Mouse (Mus musculus) neural tube, embryonic 15.5 days (tissue): ENCODE measurements around the gene Ipo5. TPM values are rescaled to one million over a fixed set of nuclear protein-coding genes. Genes with fewer than 3 reads are reported as not detected.
A peak's percentile ranks its signal among the peaks of the same experiment; 100 is the strongest.

Experiments used
- ATAC-seq: fragments of 200-750 bp; cut with Nextera tagmentation; 2 replicates; pipeline ENCODE4 v1.8.0; 2017; ENCODE audit warnings: mild to moderate bottlenecking, moderate TSS enrichment, moderate library complexity; ENCODE audit not compliant: low FRiP score
- H3K27ac ChIP-seq: fragments of 300-500 bp; sonication (generic); replicated peaks from 2 replicates; pipeline ENCODE4 v1.5.1; 2015; ENCODE audit warnings: mild to moderate bottlenecking, inconsistent platforms
- H3K27me3 ChIP-seq: fragments of 300-500 bp; sonication (generic); replicated peaks from 2 replicates; pipeline ENCODE4 v1.6.1; 2015; ENCODE audit warnings: inconsistent platforms
- H3K36me3 ChIP-seq: fragments of 300-500 bp; sonication (generic); 2 replicates; pipeline ENCODE4 v1.6.1; 2015; ENCODE audit warnings: inconsistent platforms
- H3K4me1 ChIP-seq: fragments of 300-500 bp; sonication (generic); 2 replicates; pipeline ENCODE4 v1.6.1; 2015; ENCODE audit warnings: inconsistent platforms
- H3K4me2 ChIP-seq: fragments of 300-500 bp; sonication (generic); 2 replicates; pipeline ENCODE4 v1.6.1; 2015; ENCODE audit warnings: inconsistent platforms, mild to moderate bottlenecking, moderate library complexity
- H3K4me3 ChIP-seq: fragments of 300-500 bp; sonication (generic); replicated peaks from 2 replicates; pipeline ENCODE4 v1.5.1; 2015; ENCODE audit warnings: mild to moderate bottlenecking, inconsistent platforms
- H3K9ac ChIP-seq: fragments of 300-500 bp; sonication (generic); replicated peaks from 2 replicates; pipeline ENCODE4 v1.6.1; 2015; ENCODE audit warnings: mild to moderate bottlenecking, inconsistent platforms
- H3K9me3 ChIP-seq: fragments of 300-500 bp; sonication (generic); replicated peaks from 2 replicates; pipeline ENCODE4 v1.6.1; 2016; ENCODE audit warnings: inconsistent platforms
- whole genome bisulfite sequencing: fragments of 180-500 bp; shearing (Covaris S2); methylation state at CpG from one replicate; pipeline ENCODE4 v1.1.7; 2015; ENCODE audit warnings: mixed read lengths; 5-methylcytosine and 5-hydroxymethylcytosine counted together
- polyA plus RNA-seq: library from polyadenylated mRNA; unstranded; fragments of >200 nt; fragmentation: Nextera tagmentation; extraction: Ambion mirVana; gene quantifications from 2 replicates; pipeline ENCODE4 v1.2.1, GENCODE M21; 2015

Gene Ipo5
- 50.8 and 59.0 TPM in 2 replicates for polyA plus RNA-seq

DNA sequence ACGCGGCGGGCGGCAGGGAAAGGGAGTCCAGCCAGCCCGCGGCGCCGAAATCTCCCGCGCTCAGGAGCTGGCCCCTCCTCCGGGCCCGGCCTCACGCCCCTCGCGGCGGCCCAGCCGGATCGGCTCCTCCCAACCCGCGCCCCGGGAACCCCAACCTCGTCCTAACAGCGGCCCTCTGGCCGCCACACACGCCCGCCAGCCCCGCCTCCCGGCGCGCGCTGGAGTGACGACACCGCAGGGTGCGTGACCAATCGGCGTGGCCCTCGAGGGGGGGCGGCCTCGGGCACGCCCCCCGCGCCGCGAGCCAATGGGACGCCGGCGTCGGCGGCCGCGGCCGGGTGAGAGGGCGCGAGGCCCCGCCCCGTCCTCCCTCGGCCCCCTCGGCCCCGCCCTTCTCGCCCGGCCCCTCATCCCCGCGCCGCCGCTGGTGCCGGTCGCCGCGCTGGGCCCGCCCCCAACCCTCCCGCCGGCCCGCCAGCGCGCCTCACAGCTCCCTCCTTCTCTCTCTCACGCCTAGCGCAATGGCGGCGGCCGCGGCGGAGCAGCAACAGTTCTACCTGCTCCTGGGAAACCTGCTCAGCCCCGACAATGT is at the start of gene Ipo5:
TSS of gene Ipo5 (plus strand) at position 492 of the 592 bp plus-strand sequence.
- Histone ChIP-seq H3K4me2 (peak within 1 kb of the TSS; percentile 97), H3K36me3 (no peaks in the 10 kb centered on the region), H3K27ac (peak within 1 kb of the TSS; percentile 90), H3K27me3 (no peaks in the 10 kb centered on the region), H3K9ac (peak within 1 kb of the TSS; percentile 87), H3K9me3 (no peaks in the 10 kb centered on the region), H3K4me3 (peak within 1 kb of the TSS; percentile 78), H3K4me1 (peaks cover 19% of the 10 kb centered on the region)
- peak; percentile 95 for ATAC-seq
- under 1% methylated on average over 69 of the region's 83 CpGs for WGBS

GRCm38 (mm10) chr14:120863205-120863604 is 47.8 kb upstream of the Ipo5 start:
- H3K4me3 ChIP-seq: no peak overlapping the region
- no peaks in the 10 kb centered on the region for H3K27me3 ChIP-seq
- H3K36me3 ChIP-seq: no peaks in the 10 kb centered on the region
- no peak overlapping the region for H3K4me2 ChIP-seq
- H3K4me1 ChIP-seq: no peaks in the 10 kb centered on the region
- no peak overlapping the region for H3K27ac ChIP-seq
- 89% methylated on average over 3 of the region's 3 CpGs for WGBS
- peaks cover 8% of the 10 kb centered on the region for H3K9me3 ChIP-seq
- H3K9ac ChIP-seq: no peak overlapping the region
- ATAC-seq: no peak

DNA sequence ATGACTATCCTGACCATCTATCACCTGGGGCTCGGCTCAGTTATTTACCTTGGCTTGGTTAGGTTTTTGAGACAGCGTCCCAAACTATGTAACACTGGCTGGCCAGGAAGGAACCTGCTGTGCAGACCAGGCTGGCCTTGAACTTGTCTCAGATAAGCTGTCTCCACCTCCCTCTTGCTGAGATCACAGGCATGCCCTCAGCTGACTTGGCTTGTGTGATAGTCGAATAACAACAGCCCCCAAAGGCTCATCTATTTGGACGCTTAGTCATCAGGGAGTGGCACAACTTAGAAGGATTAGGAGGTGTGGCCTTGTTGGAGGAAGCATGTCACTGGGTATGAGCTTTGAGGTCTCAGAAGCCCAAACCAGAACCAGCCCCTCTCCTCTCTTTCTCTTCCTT is 46.1 kb upstream of the Ipo5 start:
- Histone ChIP-seq H3K36me3 (no peaks in the 10 kb centered on the region), H3K4me1 (no peaks in the 10 kb centered on the region)
- 89% methylated on average over 4 of the region's 4 CpGs for WGBS

GRCm38 (mm10) chr14:120866573-120866972 is 44.5 kb upstream of the Ipo5 start:
- Histone ChIP-seq H3K36me3 (no peaks in the 10 kb centered on the region), H3K9ac (no peak overlapping the region), H3K4me3 (no peak overlapping the region), H3K27ac (no peak overlapping the region), H3K9me3 (no peaks in the 10 kb centered on the region), H3K4me1 (peaks cover 5% of the 10 kb centered on the region; the same call in 1 of the 2 replicates), H3K27me3 (no peaks in the 10 kb centered on the region), H3K4me2 (no peak overlapping the region)
- 95% methylated on average over 8 of the region's 8 CpGs for WGBS
- no peak for ATAC-seq

More for the DNA sequence above, 46.1 kb upstream of the Ipo5 start:
- no peak overlapping the region for H3K27ac ChIP-seq
- H3K9ac ChIP-seq: no peak overlapping the region
- no peaks in the 10 kb centered on the region for H3K9me3 ChIP-seq
- no peak overlapping the region for H3K4me2 ChIP-seq
- no peak overlapping the region for H3K4me3 ChIP-seq
- no peaks in the 10 kb centered on the region for H3K27me3 ChIP-seq
- no peak for ATAC-seq

DNA sequence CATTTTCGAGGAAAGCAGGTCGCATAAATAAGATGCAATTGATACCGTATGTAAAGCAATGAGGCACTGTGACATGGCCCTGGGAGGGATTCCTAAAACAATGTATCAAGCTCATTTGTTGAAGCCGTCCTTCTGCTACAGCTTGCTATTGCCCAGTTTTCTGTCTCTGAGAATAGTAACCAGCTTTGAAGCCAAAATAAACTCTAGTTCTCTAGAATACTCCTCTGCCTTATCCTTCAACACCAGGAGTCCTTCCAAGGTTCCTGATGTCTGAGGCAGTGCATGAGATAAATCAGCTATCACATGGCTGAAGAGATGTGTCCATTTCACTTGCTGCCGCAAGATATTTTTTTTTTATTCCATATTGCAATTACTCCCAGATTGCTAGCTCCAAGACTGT is 43.9 kb upstream of the Ipo5 start:
- 92% methylated on average over 5 of the region's 5 CpGs for WGBS

DNA sequence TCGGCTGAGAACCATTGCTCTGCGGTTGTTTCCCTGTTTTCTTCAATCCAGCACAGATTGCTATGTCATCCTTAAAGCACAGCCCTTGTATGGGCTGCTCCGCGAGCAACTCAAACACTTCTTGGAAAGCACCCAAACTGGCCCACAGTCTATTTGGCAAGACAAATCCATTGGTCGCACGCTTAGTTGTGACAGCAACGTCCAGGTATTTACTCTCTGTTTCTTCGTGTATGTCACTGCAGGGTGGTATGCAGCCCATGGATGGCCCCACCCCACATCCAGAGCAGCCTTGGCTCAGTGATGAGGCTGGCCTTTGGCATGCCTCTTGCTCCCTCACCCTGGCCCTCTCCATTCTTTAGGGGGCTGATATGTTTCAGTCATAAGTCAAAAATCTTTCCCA is 42.5 kb upstream of the Ipo5 start:
- H3K27ac ChIP-seq: no peak overlapping the region
- 35% methylated on average over 8 of the region's 8 CpGs for WGBS
- no peak overlapping the region for H3K4me3 ChIP-seq
- H3K27me3 ChIP-seq: no peaks in the 10 kb centered on the region
- H3K36me3 ChIP-seq: no peaks in the 10 kb centered on the region
- H3K4me2 ChIP-seq: no peak overlapping the region
- no peak for ATAC-seq
- no peak overlapping the region for H3K9ac ChIP-seq
- H3K9me3 ChIP-seq: no peaks in the 10 kb centered on the region
- H3K4me1 ChIP-seq: peaks cover 5% of the 10 kb centered on the region; the same call in 1 of the 2 replicates

More for the DNA sequence above, 43.9 kb upstream of the Ipo5 start:
- Histone ChIP-seq H3K4me1 (peaks cover 5% of the 10 kb centered on the region; the same call in 1 of the 2 replicates), H3K9ac (no peak overlapping the region), H3K4me3 (no peak overlapping the region), H3K4me2 (no peak overlapping the region), H3K9me3 (no peaks in the 10 kb centered on the region), H3K27ac (no peak overlapping the region), H3K27me3 (no peaks in the 10 kb centered on the region), H3K36me3 (no peaks in the 10 kb centered on the region)
- no peak for ATAC-seq

GRCm38 (mm10) chr14:120870736-120871135 is 40.3 kb upstream of the Ipo5 start:
- Histone ChIP-seq H3K4me1 (peaks cover 5% of the 10 kb centered on the region; the same call in 1 of the 2 replicates), H3K27me3 (no peaks in the 10 kb centered on the region), H3K4me3 (no peak overlapping the region), H3K27ac (no peak overlapping the region), H3K9me3 (no peaks in the 10 kb centered on the region), H3K9ac (no peak overlapping the region), H3K4me2 (no peak overlapping the region), H3K36me3 (no peaks in the 10 kb centered on the region)
- 22% methylated on average over 5 of the region's 5 CpGs for WGBS
- ATAC-seq: no peak

GRCm38 (mm10) chr14:120874397-120874796 is 36.6 kb upstream of the Ipo5 start:
- ATAC-seq: no peak
- Histone ChIP-seq H3K27me3 (no peaks in the 10 kb centered on the region), H3K36me3 (no peaks in the 10 kb centered on the region), H3K9ac (no peak overlapping the region), H3K9me3 (no peaks in the 10 kb centered on the region), H3K4me2 (no peak overlapping the region), H3K4me3 (no peak overlapping the region), H3K27ac (no peak overlapping the region), H3K4me1 (peaks cover 5% of the 10 kb centered on the region; the same call in 1 of the 2 replicates)
- 94% methylated on average over 7 of the region's 7 CpGs for WGBS

DNA sequence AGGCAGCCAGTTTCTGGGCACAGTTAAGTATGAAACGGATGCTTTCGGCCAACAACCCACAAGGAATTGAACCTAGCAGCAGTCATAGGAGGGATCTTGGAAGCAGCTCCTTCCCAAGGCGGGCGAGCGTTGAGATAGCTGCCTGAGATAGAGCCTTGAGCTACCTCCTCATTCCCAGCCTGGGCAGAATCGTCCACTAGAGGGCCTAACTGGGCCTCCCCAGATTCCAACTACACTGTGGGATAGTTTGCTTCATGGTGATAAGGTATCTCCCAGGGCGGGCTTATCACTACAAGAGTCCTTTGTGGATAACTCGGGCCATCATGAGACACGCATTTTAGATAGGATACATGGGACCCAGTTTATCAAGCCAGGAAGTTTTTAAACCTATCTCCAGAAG is 35.9 kb upstream of the Ipo5 start:
- H3K27me3 ChIP-seq: no peaks in the 10 kb centered on the region
- H3K36me3 ChIP-seq: no peaks in the 10 kb centered on the region
- WGBS: 76% methylated on average over 9 of the region's 9 CpGs
- no peak overlapping the region for H3K4me2 ChIP-seq
- no peak overlapping the region for H3K9ac ChIP-seq
- no peak overlapping the region for H3K4me3 ChIP-seq
- ATAC-seq: no peak
- no peak overlapping the region for H3K27ac ChIP-seq
- no peaks in the 10 kb centered on the region for H3K9me3 ChIP-seq
- peaks cover 5% of the 10 kb centered on the region; the same call in 1 of the 2 replicates for H3K4me1 ChIP-seq

DNA sequence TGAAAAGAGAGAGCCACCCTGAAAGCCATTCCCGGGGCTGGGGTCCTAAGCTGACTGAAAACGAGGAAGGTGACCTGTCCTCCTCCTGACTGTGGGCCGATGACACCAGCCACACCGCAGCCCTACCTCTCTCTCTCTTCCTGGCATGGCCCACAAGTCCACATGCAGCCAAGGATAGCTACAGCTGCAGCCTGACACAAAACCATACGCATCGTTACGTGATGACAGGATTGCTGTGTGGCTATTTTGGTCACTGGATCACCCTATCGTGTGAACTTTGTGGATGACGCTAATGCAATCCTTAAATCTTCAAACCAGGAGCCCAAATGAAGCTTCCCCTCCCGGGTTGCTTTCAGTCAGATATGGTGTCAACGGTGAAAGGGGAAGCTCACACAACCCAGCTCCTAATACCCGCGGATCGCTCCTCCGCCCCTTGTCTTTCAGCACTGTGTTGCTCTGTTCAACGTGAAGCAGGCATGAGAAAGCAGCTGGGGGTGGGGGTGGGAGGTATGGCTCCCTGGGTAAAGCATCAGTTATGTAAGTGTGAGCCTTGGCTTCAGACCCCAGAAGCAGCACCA is 35.1 kb upstream of the Ipo5 start:
- Histone ChIP-seq H3K4me2 (no peak overlapping the region), H3K9ac (no peak overlapping the region), H3K9me3 (no peaks in the 10 kb centered on the region), H3K4me3 (no peak overlapping the region), H3K36me3 (no peaks in the 10 kb centered on the region), H3K27ac (no peak overlapping the region), H3K27me3 (no peaks in the 10 kb centered on the region), H3K4me1 (peaks cover 1% of the 10 kb centered on the region; the same call in 1 of the 2 replicates)
- no peak for ATAC-seq
- WGBS: 90% methylated on average over 16 of the region's 16 CpGs

GRCm38 (mm10) chr14:120877147-120877546 is 33.9 kb upstream of the Ipo5 start:
- H3K4me1 ChIP-seq: no peaks in the 10 kb centered on the region
- no peak for ATAC-seq
- 77% methylated on average over 10 of the region's 10 CpGs for WGBS
- no peak overlapping the region for H3K9ac ChIP-seq
- no peaks in the 10 kb centered on the region for H3K27me3 ChIP-seq
- no peak overlapping the region for H3K27ac ChIP-seq
- H3K9me3 ChIP-seq: no peaks in the 10 kb centered on the region
- H3K4me3 ChIP-seq: no peak overlapping the region
- H3K36me3 ChIP-seq: no peaks in the 10 kb centered on the region
- H3K4me2 ChIP-seq: no peak overlapping the region

DNA sequence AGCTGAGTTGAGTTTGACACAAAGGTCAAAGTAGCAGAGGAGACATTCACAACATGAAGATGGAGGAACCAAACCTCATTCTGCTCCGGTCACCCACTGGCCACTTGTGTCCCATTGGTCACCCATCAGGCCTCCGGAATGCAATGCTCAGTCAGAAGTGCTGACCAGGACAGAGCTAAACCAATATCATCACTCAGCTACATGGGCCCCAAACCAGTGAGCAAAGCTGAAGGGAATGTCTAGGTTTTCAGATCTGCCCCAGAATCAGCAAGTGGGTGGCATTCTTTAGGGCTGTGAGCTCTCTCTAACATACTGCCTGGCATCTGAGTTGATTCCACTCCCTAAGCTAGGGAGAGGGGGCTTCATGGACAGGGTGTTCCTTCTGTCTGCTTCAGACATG is 32.0 kb upstream of the Ipo5 start:
- 92% methylated on average over 2 of the region's 2 CpGs for WGBS
- Histone ChIP-seq H3K9ac (no peak overlapping the region), H3K36me3 (no peaks in the 10 kb centered on the region), H3K4me3 (no peak overlapping the region), H3K4me2 (no peak overlapping the region), H3K4me1 (no peaks in the 10 kb centered on the region), H3K27ac (no peak overlapping the region), H3K27me3 (no peaks in the 10 kb centered on the region), H3K9me3 (no peaks in the 10 kb centered on the region)
- ATAC-seq: no peak
